Mouse (Mus musculus) heart, embryonic 10.5 days (tissue): Measurements from ENCODE around the gene Zim1. TPM values are rescaled to one million over a fixed set of nuclear protein-coding genes. Genes with fewer than 3 reads are reported as not detected.

Source experiments
- DNase-seq: peaks from one replicate; pipeline ENCODE4 v3.0.0-alpha.2; 2017; ENCODE audit warnings: low spot score
- H3K27ac ChIP-seq: fragments of 300-500 bp; sonication (generic); 2 replicates; pipeline ENCODE4 v1.5.1; 2016; ENCODE audit warnings: mild to moderate bottlenecking
- H3K27me3 ChIP-seq: fragments of 300-500 bp; sonication (generic); 2 replicates; pipeline ENCODE4 v1.6.1; 2016; ENCODE audit warnings: mild to moderate bottlenecking; ENCODE audit not compliant: poor library complexity, insufficient read depth, severe bottlenecking
- H3K36me3 ChIP-seq: fragments of 300-500 bp; sonication (generic); 2 replicates; pipeline ENCODE4 v1.6.1; 2016; ENCODE audit warnings: mild to moderate bottlenecking, moderate library complexity
- H3K4me1 ChIP-seq: fragments of 300-500 bp; sonication (generic); 2 replicates; pipeline ENCODE4 v1.6.1; 2016; ENCODE audit warnings: mild to moderate bottlenecking
- H3K4me3 ChIP-seq: fragments of 300-500 bp; sonication (generic); 2 replicates; pipeline ENCODE4 v1.5.1; 2016; ENCODE audit warnings: mild to moderate bottlenecking, moderate library complexity
- H3K9me3 ChIP-seq: fragments of 300-500 bp; sonication (generic); 2 replicates; pipeline ENCODE4 v1.6.1; 2016; ENCODE audit warnings: mild to moderate bottlenecking, moderate library complexity
- WGBS: fragments of 180-500 bp; shearing (Covaris S2); methylation state at CpG from one replicate; pipeline ENCODE4 v1.1.7; 2016; 5-methylcytosine and 5-hydroxymethylcytosine counted together
- polyA plus RNA-seq: library from polyadenylated mRNA; unstranded; fragments of >200 nt; fragmentation: Nextera tagmentation; extraction: Ambion mirVana; gene quantifications from 2 replicates; pipeline ENCODE4 v1.2.1, GENCODE M21; 2016

The Zim1 gene
- polyA plus RNA-seq, 1 experiment from 2014 or later: 17.2 TPM

DNA sequence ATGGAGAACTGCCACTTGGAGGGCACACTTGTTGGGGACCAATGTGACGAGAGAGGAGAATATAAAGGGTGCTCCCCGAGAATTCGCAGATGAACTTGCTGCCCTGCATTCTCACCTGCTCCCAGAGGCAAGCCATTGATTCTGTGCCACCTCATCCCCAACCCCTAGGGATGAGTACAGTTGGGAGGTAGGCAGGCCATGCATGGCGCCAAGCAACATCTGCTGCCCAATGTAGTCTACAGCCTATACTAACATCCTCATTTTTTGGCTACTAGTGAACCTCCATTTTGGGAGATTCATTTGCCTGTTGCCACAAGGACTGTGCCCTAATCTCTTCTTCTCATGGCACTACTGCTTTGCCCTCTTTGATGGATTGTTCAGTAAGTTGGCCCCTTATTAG lies 59.5 kb downstream of the Zim1 start:
- no peak overlapping the region for H3K4me3 ChIP-seq
- no peaks in the 10 kb centered on the region for H3K27me3 ChIP-seq
- DNase-seq: peak; percentile 66
- WGBS: 81% methylated on average over 4 of the region's 4 CpGs
- H3K4me1 ChIP-seq: no peaks in the 10 kb centered on the region
- H3K27ac ChIP-seq: no peak overlapping the region
- no peaks in the 10 kb centered on the region for H3K36me3 ChIP-seq
- H3K9me3 ChIP-seq: peaks cover 9% of the 10 kb centered on the region

- Histone ChIP-seq H3K27me3 (no peaks in the 10 kb centered on the region), H3K9me3 (peaks cover 9% of the 10 kb centered on the region), H3K4me1 (no peaks in the 10 kb centered on the region), H3K27ac (no peak overlapping the region), H3K36me3 (no peaks in the 10 kb centered on the region), H3K4me3 (no peak overlapping the region)
- WGBS: 76% methylated on average over 3 of the region's 3 CpGs
- DNase-seq: peak; percentile 58
Observed at GRCm38 (mm10) chr7:6635831-6636230, 60.4 kb downstream of the Zim1 start.

Other genes with a start within 250 kb of the Zim1 start
- gene Olfr1336, start 240.3 kb downstream of the Zim1 start, polyA plus RNA-seq: not detected in 2 replicates
- not detected in 2 replicates for gene Olfr1346, start 229.3 kb downstream of the Zim1 start, polyA plus RNA-seq
- gene Olfr5, start 209.5 kb downstream of the Zim1 start, polyA plus RNA-seq: not detected in 2 replicates
- gene Olfr1347, start 196.7 kb downstream of the Zim1 start, polyA plus RNA-seq: not detected in 2 replicates
- not detected in 2 replicates for gene Olfr1348, start 187.7 kb downstream of the Zim1 start, polyA plus RNA-seq
- not detected in 2 replicates for gene Olfr1349, start 173.5 kb downstream of the Zim1 start, polyA plus RNA-seq
- not detected in 2 replicates for gene Olfr1350, start 131.6 kb downstream of the Zim1 start, polyA plus RNA-seq
- gene Peg3, start 34.0 kb upstream of the Zim1 start, polyA plus RNA-seq: 198 and 307 TPM in 2 replicates
- 11.4 and 20.7 TPM in 2 replicates for gene Usp29, start 34.1 kb upstream of the Zim1 start, polyA plus RNA-seq